Mouse (Mus musculus) megakaryocyte progenitor cell, adult 5-6 weeks (primary cell): ENCODE measurements around the gene Ngrn. TPM values are rescaled to one million over a fixed set of nuclear protein-coding genes. Genes with fewer than 3 reads are reported as not detected.
A peak's percentile ranks its signal among the peaks of the same experiment; 100 is the strongest.

Experiments
- ATAC-seq: replicated peaks from 2 replicates; pipeline ENCODE4 v1.8.0; 2016; ENCODE audit warnings: mild to moderate bottlenecking, moderate TSS enrichment, inconsistent platforms; ENCODE audit not compliant: poor library complexity
- total RNA-seq, 2 experiments: library from RNA; stranded (forward) in 1 of 2; stranded (reverse) in 1 of 2; fragments of 157-497, 149-512 nt in 1 of 2; fragments of 200-1000 nt in 1 of 2; gene quantifications; 2 replicates each; pipeline versions ENCODE4 v1.2.3 to v1.2.4; 2015 to 2017

Ngrn gene
- total RNA-seq, 2 experiments from 2014 or later, result 25.9 to 27.6 TPM

DNA sequence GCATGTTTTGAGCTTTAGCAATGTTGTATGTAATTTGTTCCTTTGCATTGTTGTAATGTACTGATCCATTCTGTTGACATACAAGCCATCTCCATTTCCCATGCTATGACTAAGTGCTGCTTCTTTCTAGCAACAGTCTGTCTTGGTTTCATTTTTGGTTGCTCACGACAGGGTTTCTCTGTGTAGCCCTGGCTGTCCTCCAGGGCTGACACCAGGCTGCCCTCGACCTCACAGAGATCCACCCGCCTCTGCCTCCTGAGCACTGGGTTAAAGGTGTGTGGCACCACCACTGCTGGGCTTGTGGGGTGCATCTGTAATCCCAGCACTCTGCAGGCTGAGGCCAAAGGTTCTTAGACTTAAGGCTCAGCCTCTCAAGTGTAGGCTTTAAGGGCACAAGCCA lies 38.6 kb downstream of the Ngrn start:
- no peak for ATAC-seq

DNA sequence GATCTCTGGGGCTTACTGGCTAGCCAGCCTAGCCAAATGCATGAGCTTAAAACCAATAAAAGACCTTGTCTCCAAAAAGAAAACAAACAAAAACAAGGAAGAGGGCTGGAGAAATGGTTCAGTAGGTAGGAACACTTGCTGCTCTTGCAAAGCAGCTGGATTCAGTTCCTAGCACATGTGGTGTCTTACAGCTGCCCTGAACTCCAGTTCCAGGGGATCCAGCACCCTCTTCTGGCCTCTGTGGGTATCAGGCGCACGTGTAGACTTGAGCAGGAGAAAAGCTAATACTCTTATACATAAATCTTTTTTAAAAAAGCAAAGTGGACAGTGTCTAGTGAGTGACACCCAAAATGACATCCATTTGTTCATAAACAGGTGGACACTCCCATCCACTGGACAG lies 40.5 kb downstream of the Ngrn start:
- peak; percentile 46; the same call in 1 of the 2 replicates for ATAC-seq

DNA sequence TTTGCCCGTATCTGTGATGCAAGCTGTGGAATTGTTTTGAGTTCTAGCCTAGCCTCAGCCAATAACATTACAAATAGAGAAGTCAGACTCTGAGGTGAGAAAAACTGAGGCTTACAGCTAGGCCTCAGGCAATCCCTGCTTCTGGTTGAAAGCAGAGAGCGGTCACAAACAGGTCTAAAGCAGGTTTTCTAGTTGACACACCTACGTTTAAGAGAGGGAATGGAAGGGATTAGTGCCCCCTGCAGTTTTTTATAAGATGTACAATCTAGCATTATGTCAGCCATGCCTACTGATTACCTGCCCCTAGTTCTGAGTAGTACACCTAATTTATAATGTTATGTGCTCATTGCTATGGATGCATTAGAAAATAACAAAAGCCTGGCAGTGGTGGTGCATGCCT lies 46.8 kb downstream of the Ngrn start:
- ATAC-seq, result 0 out of 2 replicates have a peak, but pooled peaks have one; percentile 26

DNA sequence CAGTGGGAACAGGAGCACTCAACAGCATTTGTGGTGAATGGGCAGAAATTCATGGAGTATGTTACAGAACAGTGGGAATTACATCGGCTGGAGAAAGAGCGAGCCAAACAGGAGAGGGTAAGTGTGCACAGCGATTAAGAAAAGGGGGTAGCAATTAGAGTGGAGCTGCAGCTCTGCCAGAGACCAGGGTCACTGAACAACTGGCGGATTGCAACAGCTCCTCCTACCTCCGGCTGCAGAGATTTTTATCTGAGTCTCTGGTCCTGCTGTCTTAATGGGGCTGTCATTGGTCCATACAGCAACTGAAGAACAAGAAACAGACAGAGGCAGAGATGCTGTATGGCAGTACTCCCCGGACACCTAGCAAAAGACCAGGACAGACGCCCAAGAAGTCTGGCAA lies 49.8 kb downstream of the Ngrn start:
- no peak for ATAC-seq

Other genes with a start within 250 kb of the Ngrn start
- 18.9 and 19.3 TPM in 2 replicates for gene Zfp710, start 236.4 kb upstream of the Ngrn start, total RNA-seq (2015)
- 22.7 and 23.6 TPM in 2 replicates for gene Zfp710, start 236.4 kb upstream of the Ngrn start, total RNA-seq (2017)
- 267 and 274 TPM in 2 replicates for gene Idh2, start 145.8 kb upstream of the Ngrn start, total RNA-seq (2015)
- 276 and 284 TPM in 2 replicates for gene Idh2, start 145.8 kb upstream of the Ngrn start, total RNA-seq (2017)
- gene Sema4b, start 74.4 kb upstream of the Ngrn start, total RNA-seq (2015), result 6.6 and 7.7 TPM in 2 replicates
- gene Sema4b, start 74.4 kb upstream of the Ngrn start, total RNA-seq (2017), result 5.3 and 8.1 TPM in 2 replicates
- 65.0 and 67.2 TPM in 2 replicates for gene Cib1, start 28.4 kb upstream of the Ngrn start, total RNA-seq (2015)
- 32.7 and 43.8 TPM in 2 replicates for gene Cib1, start 28.4 kb upstream of the Ngrn start, total RNA-seq (2017)
- 7.1 TPM in 2 replicates for gene Gdpgp1, start 28.4 kb upstream of the Ngrn start, total RNA-seq (2015)
- 2.0 and 2.4 TPM in 2 replicates for gene Gdpgp1, start 28.4 kb upstream of the Ngrn start, total RNA-seq (2017)
- 1.5 TPM in 1 of 2 replicates, not detected in the other for gene Ttll13, start 14.8 kb upstream of the Ngrn start, total RNA-seq (2015)
- not detected in 2 replicates for gene Ttll13, start 14.8 kb upstream of the Ngrn start, total RNA-seq (2017)
- 29.0 and 39.9 TPM in 2 replicates for gene Vps33b, start 8.4 kb downstream of the Ngrn start, total RNA-seq (2015)
- 19.7 and 32.0 TPM in 2 replicates for gene Vps33b, start 8.4 kb downstream of the Ngrn start, total RNA-seq (2017)
- gene Prc1, start 33.2 kb downstream of the Ngrn start, total RNA-seq (2015), result 94.9 and 96.2 TPM in 2 replicates
- 152 and 153 TPM in 2 replicates for gene Prc1, start 33.2 kb downstream of the Ngrn start, total RNA-seq (2017)
- gene Rccd1, start 63.2 kb downstream of the Ngrn start, total RNA-seq (2015), result 11.3 and 17.7 TPM in 2 replicates
- gene Rccd1, start 63.2 kb downstream of the Ngrn start, total RNA-seq (2017), result 14.3 and 21.4 TPM in 2 replicates
- gene Unc45a, start 79.8 kb downstream of the Ngrn start, total RNA-seq (2015), result 5.4 TPM in 2 replicates
- 15.6 and 16.6 TPM in 2 replicates for gene Unc45a, start 79.8 kb downstream of the Ngrn start, total RNA-seq (2017)
- gene Hddc3, start 81.9 kb downstream of the Ngrn start, total RNA-seq (2015), result 15.1 and 20.4 TPM in 2 replicates
- 9.1 and 24.0 TPM in 2 replicates for gene Hddc3, start 81.9 kb downstream of the Ngrn start, total RNA-seq (2017)
- gene Man2a2, start 110.2 kb downstream of the Ngrn start, total RNA-seq (2015), result 31.2 and 32.6 TPM in 2 replicates
- 37.9 and 44.0 TPM in 2 replicates for gene Man2a2, start 110.2 kb downstream of the Ngrn start, total RNA-seq (2017)
- gene Fes, start 126.7 kb downstream of the Ngrn start, total RNA-seq (2015), result 117 and 126 TPM in 2 replicates
- 97.6 and 158 TPM in 2 replicates for gene Fes, start 126.7 kb downstream of the Ngrn start, total RNA-seq (2017)
- gene Furin, start 144.2 kb downstream of the Ngrn start, total RNA-seq (2015), result 13.8 and 15.6 TPM in 2 replicates
- 7.2 and 10.2 TPM in 2 replicates for gene Furin, start 144.2 kb downstream of the Ngrn start, total RNA-seq (2017)